Mouse (Mus musculus) megakaryocyte progenitor cell, adult 5-6 weeks (primary cell): ENCODE measurements around the gene Cmip. TPM values are rescaled to one million over a fixed set of nuclear protein-coding genes. Genes with fewer than 3 reads are reported as not detected.

Experiments
- ATAC-seq: replicated peaks from 2 replicates; pipeline ENCODE4 v1.8.0; 2016; ENCODE audit warnings: mild to moderate bottlenecking, moderate TSS enrichment, inconsistent platforms; ENCODE audit not compliant: poor library complexity
- total RNA-seq, 2 experiments: library from RNA; stranded (forward) in 1 of 2; stranded (reverse) in 1 of 2; fragments of 157-497, 149-512 nt in 1 of 2; fragments of 200-1000 nt in 1 of 2; gene quantifications; 2 replicates each; pipeline versions ENCODE4 v1.2.3 to v1.2.4; 2015 to 2017

The Cmip gene
- total RNA-seq, 2 experiments from 2014 or later, result 9.5 to 36.5 TPM

DNA sequence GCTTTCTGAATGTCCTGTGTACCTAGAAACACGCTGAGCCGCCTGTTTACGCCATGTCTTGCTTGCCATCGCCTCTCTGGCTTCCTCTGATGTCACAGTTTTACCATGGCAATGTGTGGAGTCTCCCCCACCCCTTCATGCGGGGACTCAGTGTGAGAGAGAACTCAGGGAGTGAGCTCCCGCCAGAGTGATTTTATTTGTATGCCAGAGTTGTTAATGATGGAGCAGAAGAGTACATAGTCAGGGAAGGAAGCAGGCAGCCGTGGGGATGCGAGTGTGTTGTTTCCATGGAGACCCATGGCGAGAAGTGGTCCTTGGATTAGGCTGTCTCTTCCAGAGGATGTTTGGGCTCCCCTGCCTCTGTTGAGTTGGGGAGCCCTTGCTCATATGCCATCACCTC lies 194.2 kb downstream of the Cmip start:
- ATAC-seq, result no peak

DNA sequence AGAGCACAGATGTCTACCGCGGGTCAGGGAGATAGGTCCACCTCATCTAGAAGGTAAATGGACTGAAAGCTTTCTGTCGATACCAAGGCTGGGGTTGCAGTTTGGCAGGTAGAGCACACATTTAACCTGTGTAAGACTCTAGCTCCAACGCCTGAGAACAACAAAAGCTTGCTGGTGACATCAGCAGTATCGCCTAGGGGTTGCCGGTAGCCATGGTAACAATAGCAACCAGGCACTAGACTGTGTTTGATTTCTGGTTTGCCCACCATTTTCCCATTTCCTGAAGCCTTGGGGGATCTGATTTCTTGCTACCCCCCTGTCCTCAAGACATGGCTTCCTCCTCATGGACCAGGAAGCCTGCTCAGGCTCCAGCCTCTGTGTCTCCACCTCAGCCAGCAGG lies 197.1 kb downstream of the Cmip start:
- ATAC-seq, result no peak

DNA sequence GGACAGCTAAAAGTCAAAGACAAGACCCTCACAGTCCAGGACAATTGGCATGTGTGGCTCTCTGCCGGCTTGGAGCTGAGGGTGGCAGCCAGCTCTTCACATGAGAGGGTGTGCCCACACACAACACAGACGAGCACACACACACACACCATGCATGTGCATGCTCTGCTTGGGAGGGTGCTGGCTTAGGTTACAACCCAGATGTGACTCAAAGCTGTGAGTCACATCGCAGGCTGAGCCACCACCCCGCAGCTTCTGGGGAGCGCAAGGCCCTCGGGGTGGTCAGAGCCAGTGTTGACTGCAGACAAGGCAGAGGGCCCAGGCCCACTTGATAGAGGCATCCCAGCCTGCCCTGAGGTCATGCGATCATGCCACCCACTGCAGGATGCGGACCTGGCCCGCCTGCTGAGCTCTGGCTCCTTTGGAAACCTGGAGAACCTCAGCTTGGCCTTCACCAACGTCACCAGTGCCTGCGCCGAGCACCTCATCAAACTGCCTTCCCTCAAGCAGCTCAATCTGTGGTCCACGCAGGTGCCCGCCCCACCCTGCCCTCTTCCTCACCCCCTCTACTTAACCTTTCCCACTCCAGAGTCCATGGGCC lies 197.8 kb downstream of the Cmip start:
- ATAC-seq, result no peak

DNA sequence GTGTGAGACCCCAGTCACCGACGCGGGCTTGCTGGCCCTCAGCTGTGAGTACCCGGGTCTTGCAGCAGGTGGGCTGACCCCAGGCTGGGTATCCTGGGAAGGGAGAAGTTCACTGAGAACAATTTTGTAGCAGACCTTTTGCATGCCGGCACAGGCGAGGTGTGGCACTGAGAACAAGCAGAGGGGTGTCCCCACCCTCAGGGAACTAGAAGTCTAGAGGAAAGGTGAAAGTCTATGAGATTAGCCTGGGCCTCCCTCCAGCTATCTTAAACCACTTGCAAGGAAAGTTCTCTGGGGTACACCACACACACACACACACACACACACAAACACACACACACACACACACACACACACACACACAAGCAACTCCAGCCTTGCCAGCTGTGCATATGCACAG lies 198.8 kb downstream of the Cmip start:
- ATAC-seq, result no peak

DNA sequence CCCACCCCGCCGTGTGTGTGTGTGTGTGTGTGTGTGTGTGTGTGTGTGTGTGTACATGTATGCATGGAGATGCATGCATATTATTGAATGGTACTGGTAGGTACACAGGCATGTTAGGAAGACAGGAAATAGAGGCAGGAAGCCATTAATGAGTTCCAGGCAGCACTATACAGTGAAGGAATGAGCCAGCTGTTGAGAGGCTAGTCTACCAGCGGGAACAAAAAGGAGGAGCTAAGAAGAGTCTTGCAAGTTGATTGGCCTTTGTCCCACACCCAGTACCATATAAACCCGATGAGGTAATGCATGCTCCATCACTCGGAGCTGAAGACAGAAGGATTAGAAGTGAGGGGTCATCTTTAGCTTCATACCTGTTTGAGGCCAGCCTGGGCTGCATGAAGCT lies 201.6 kb downstream of the Cmip start:
- ATAC-seq, result no peak

DNA sequence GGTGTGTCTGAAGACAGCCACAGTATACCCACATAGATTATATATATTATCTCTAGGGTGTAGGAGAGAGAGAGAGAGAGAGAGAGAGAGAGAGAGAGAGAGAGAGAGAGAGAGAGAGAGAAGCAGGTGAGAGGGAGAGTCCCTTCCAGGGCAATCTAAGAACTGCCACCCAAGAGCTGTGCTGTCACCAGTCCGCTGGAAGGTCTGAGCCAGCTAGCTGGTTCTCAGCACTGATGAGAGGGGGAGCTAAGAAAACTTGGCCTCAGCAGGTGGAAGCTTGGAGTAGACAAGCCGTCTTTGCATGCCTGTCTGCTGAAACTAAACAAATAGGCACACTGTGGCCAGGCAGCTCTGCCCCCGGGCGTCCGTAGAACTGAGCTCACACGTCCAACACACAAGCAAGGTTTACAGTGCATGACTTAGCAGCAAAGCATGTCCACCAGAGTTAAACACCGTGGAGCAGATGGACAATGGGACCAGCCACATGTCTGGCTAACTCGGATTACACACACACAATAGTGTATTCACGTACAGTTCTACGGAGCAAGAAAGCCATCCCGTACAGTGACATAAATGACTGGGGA lies 205.9 kb downstream of the Cmip start:
- no peak for ATAC-seq

DNA sequence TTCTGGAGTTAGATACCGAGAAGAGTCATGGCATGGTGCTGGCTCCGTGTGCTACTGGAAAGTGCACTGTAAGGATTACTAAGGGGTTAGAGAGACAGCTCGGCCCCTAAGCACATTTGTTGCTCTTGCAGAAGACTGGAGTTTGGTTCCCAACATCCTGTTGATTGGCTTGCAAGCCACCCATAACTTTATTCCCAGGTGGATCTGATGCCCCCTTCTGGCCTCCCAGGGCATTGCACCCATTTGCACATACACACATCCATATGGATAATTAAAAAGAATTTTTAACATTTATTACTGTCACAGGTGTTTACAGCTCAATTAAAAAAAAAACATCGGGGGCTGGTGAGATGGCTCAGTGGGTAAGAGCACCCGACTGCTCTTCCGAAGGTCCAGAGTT lies 207.7 kb downstream of the Cmip start:
- no peak for ATAC-seq

DNA sequence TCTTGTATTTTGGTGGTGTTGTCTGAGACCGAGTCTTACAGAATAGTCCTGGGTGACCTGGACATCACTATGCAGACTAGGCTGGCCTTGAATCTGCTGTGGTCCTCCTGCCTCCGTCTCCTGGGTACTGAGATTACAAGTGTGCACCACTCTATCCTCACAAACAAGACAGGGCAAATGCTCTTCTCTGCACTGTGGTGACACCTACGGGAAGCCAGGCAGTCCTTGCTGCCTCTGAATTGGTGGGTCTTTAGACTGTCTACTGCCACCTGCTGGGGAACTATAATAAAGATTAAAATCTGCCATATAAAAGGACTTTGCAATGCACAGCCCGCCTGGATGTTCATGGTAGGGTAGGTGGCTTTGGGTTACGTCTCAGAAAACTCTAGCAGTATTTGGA lies 208.4 kb downstream of the Cmip start:
- ATAC-seq, result peak; percentile 88

DNA sequence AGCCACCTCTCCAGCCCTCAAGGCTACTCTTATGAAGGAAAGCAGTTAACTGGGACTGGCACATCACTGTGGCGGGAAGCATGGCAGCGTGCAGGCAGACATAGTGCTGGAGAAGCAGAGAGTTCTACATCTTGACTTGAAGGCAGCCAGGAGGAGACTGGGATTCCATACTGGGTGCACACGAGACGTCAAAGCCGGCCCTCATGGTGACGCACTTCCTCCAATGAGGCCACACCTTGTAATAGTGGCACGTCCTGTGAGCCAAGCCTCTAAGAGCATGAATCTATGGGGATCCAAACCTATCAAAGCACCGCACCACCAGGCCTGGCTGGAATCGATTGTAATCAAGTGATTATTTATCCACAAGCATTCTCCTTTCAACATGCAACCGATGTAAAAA lies 210.6 kb downstream of the Cmip start:
- no peak for ATAC-seq

DNA sequence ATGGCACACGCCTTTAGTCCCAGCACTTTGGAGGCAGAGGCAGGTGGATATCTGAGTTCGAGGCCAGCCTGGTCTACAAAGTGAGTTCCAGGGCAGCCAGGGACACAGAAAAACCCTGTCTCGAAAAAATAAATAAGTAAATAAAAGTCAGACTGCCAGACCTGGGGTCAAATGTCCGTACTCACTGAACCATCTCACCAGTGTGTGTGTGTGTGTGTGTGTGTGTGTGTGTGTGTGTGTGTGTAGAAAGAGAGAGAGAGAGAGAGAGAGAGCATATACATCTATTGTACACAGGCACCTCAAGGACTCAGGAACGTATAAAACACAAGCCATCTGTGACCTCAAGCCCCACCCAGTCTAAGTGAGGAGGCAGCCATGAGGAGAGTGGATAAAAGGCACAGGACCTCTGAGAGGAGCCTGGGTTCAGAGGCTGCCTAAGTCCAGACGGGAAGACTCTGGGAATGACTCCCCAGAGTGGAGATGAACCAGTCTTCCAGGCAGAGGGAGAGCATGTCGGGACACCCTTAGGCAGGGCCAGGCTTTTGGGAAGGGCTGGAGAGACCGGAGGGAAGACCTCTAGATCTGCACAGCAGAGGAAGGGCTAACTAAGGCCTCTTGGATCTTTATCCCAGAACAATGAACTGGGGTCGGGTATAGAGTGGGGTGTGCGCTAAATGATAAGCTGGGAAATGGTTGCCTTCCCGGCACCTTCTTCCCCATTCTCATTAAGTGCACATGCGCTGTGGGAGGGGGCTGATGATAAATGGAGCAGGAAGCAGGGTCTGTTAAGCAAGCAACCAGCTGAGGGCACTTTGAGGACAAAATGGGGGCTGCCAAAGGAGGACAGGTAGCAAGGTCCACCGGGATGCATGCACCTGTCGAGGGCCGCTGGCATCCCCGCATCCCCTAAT lies 212.8 kb downstream of the Cmip start:
- ATAC-seq, result peak; percentile 1; the same call in 1 of the 2 replicates

DNA sequence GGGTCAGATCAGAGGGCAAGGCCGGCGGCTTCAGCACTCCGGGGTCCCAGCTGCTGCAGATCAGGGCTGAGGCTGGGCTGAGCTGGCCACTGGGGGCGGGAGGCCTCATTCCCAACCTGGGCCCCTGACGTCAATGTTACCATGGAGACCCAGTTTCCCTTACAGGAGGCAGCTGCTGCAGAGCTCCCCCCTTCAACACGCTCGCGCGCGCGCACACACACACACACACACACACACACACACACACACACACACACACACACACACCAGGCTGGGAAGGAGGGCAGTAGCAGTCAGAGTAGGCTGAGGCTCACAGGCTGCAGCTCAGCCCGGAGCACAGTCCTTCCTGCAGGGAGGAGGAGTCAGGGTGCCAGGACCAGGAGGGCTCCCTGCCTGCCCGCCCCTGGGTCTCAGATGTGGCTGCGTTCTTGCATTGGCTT lies 213.5 kb downstream of the Cmip start:
- peak; percentile 43 for ATAC-seq

DNA sequence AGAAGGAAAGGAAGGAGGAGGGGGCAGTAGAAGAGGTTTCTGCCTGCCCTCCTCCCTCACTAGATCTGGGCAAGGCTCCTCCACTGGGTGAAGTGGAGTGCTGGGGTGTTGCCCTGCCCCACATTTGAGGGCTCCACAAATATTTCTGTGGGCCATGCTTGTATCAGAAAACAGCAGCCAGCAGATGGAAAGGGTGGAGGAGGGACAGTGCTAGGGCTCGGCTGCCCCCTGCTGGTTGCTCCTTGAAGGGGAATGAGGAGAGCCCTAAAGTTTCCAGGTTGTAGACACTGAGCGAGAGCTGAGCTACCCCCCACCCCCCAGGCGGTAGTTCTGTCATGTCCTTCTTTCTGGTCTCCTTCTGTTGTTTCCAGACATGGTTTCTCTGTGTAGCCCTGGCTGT lies 214.3 kb downstream of the Cmip start:
- ATAC-seq, result peak; percentile 72

DNA sequence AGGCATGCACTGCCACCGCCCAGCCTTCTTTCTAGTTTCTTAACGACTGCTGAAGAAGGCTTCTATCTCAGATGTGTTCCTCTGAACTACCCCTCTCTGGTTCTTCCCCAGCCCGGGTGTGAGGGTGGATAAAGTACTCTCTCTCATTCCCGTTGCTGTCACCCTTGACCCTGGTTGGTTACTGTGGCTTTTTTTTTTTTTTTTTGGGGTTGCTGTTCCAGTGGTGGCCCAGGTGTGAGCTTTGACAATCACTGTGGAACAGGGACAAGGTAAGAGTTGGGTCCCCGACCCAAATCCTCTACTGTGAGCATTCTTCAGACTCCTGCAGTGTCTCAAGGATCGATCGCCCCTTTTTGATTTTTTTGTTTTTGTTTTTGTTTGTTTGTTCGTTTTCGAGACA lies 214.8 kb downstream of the Cmip start:
- no peak for ATAC-seq

DNA sequence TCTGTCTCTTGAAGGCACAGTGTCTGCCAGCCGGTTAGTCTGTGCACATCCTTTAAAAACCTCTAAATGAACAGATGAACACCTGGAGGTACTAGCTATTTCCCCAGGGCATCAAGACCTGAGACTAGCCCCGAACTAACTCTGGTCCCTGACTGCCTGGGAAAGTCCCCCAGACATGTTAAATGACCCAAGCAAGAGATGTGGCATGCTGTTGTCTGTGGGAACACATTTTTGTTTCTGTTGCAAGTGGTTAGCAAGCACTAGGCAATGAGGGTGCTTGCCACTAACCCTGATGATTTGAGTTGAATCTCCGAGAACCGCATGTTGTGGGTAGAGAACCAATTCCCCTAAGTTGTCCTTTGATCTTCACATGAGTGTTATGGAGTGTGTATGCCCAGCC lies 215.5 kb downstream of the Cmip start:
- no peak for ATAC-seq

DNA sequence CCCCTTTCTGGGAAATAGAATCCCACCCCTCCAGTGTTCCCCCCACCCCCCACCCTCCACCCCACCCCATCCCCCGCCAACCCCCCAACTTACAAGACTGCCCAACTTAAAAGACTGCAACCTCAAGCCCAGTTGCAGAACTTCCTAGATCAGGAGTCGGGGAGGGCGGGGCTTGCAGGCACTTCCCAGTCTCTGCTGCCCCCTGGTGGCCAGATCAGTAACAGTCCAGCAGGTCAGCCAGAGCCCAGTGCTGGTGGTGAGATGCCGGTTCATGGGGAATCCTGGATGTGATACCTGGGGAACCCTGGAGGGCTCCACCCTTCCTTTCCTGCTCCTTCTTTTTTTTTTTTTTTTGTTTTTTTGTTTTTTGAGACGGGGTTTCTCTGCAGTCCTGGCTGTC lies 218.1 kb downstream of the Cmip start:
- peak; percentile 79 for ATAC-seq

DNA sequence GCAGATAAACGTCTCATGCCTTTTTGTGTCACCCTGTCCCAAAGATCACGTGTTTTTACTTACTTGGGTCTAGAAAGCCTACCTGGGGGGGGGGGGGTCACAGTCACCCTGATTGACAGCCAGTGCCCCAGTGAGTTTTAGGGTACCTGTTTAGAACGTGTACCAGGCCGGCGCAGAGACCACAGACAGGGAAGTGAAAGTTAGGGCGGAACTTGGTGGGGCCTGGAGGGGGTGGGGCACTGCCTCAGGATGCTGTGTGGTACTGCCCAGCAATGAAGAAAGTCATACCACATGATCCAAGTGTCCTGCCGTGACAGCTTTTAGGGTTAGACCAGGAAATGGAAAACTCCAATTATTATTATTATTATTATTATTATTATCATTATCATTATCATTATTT lies 219.0 kb downstream of the Cmip start:
- ATAC-seq, result peak; percentile 73

DNA sequence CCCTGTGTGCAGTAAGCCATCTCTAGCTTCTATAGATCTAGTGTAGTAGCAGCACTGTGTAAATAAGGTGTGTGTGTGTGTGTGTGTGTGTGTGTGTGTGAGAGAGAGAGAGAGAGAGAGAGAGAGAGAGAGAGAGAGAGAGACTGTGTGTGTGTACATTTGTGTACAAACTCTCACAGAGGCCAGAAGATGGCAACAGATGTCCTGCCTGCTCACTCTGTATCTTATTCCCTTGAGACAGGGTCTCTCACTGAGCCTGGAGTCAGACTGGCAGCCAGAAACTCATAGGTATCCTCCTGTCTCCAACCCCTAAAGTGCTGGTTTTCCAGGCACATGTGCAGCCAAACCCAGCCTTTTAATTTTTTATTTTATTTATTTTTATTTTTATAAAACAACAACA lies 221.2 kb downstream of the Cmip start:
- no peak for ATAC-seq

DNA sequence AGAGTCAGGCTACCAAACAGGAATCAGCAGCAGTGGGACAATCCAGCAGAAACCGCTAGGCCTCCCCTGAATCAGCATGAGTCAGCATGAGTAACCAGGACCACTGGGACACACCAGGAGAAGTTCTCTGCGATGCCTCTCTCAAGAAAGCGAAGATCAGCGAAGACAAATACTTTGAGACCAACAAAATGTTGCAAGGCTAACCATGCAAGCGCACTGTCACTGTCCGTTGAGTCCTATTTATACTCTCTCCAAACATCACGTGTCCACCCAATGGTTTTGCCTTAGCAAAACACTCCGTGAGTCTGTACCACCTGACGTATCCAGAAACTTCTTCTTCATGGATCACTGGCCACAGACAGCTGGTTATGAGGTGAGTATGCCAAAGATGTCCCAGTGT lies 223.1 kb downstream of the Cmip start:
- ATAC-seq, result no peak

DNA sequence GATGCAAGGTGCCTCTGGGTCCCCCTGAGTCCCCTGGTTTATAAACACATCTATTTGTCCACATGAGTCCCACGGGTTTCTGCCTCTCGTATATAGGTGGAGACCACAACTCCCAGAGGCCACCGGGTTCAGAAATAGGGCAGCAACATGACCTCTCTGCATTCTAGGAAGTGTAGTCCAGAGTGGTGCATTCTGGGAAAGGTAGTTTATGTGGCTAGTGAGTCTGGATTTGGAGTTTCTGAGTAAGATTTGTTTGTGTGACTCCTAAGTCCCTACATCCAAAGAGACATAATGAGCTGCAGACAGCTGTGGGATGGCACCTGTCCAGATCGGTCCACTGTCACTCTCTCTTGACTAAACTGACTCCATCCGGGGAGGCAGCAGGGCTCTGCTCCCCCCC lies 223.7 kb downstream of the Cmip start:
- ATAC-seq, result peak; percentile 21; the same call in 1 of the 2 replicates

DNA sequence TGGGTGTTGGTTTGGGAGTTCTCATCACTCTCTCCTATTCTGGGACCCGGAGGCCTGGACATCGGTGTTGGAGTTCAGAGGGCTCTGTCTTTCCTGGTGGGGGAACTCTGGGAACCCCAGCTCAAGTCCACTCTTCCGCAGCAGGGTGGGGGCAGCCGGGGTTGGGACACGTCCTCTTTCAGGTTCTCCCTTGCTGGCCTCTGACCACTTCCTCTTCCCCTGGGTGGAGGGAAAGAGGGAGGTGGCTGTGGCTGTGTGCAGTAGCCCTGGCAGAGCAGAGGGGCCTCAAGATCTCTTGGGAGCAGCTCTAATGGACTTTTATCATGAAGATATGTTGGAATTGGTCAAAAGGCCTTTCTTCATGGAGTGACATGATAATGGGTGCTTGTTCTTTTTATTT lies 225.0 kb downstream of the Cmip start:
- peak; percentile 94 for ATAC-seq

DNA sequence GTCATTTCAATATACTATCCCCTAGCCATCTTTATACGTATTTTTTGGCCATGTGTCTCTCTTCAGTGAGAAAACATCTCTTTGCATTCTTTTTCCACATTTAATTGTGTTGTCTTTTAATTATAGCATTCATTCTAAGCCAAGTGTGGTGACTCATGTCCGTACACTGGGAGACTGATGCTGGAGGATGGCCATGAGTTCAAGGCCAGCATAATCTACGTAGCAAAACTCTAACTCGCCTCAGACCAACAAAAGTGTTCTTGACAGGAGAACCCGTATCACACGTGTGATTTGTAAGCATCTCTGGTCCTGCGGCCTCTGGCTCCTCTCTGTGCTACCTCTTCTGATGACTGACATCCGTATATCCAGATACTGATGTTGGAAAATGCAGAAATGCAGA lies 227.9 kb downstream of the Cmip start:
- ATAC-seq, result no peak

DNA sequence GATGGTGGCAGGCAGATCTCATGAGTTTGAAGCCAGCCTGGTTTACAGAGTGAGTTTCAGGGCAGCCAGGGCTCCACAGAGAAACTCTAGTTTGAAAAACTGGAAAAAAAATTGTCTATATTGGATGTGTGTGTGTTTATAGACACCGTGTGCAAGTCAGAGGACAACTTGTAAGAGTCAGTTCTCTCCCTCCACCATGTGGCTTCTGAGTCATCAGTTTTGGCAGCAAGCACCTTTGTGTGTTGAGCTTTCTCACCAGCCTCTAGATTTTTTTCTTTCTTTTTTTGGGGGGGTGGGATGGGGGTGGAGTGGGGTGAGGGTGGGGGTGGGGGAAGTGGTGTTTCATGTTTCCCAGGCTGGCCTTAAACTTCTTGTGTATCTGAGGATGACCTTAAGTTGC lies 228.5 kb downstream of the Cmip start:
- ATAC-seq, result no peak
